Mouse (Mus musculus) thymus, adult 2 months (tissue): ENCODE measurements at regions not wholly inside any gene's neighbourhood (a gene's known extent, or its start where the extent isn't known, plus 50 kb on each side); places are given as distances from the start of the nearest gene placed in this dataset.

ENCODE experiments used
- CTCF ChIP-seq: fragments of 200-500 bp; IDR thresholded peaks from 2 replicates; pipeline ENCODE4 v1.5.1; 2012; ENCODE audit warnings: mild to moderate bottlenecking, control low read depth, low read length, moderate library complexity, borderline replicate concordance; ENCODE audit not compliant: control insufficient read depth, poor library complexity, insufficient read depth; ENCODE audit errors: extremely low read depth
- POLR2A ChIP-seq: fragments of 200-500 bp; IDR thresholded peaks from 2 replicates; pipeline ENCODE4 v1.6.1; 2012; ENCODE audit warnings: mild to moderate bottlenecking, low read length, control low read depth, moderate library complexity; ENCODE audit not compliant: control insufficient read depth, poor library complexity, insufficient read depth; ENCODE audit errors: extremely low read depth

- no peak for TF ChIP-seq CTCF
- no peak for TF ChIP-seq POLR2A
Observed at GRCm38 (mm10) chr4:9208606-9209005, 969.8 kb upstream of the Car8 start.
